Mouse (Mus musculus) heart, adult 2 months (tissue): ENCODE data around the gene Barhl1. TPM values are rescaled to one million over a fixed set of nuclear protein-coding genes. Genes with fewer than 3 reads are reported as not detected.

Experiments used
- DNase-seq, 2 experiments: peaks; one replicate each; pipeline ENCODE4 v3.0.0; 2021
- H3K27ac ChIP-seq: fragments of 200-600 bp; 2 replicates; pipeline ENCODE4 v1.8.1; 2022
- H3K27me3 ChIP-seq: fragments of 200-500 bp; 2 replicates; pipeline ENCODE4 v1.6.1; 2012; ENCODE audit warnings: mild to moderate bottlenecking, low read length, inconsistent platforms, mixed read lengths; ENCODE audit not compliant: control insufficient read depth, insufficient read depth
- H3K36me3 ChIP-seq: fragments of 200-500 bp; 2 replicates; pipeline ENCODE4 v1.6.1; 2012; ENCODE audit warnings: low read length, inconsistent platforms; ENCODE audit not compliant: control insufficient read depth, insufficient read depth
- H3K4me1 ChIP-seq: fragments of 200-500 bp; 2 replicates; pipeline ENCODE4 v1.6.1; 2011; ENCODE audit warnings: low read length; ENCODE audit not compliant: control insufficient read depth, insufficient read depth
- H3K4me3 ChIP-seq: fragments of 200-600 bp; 2 replicates; pipeline ENCODE4 v1.8.1; 2022
- H3K79me2 ChIP-seq: fragments of 200-500 bp; replicated peaks from 2 replicates; pipeline ENCODE4 v1.6.1; 2012; ENCODE audit warnings: mild to moderate bottlenecking, inconsistent platforms, low read length, moderate library complexity, mixed read lengths; ENCODE audit not compliant: control insufficient read depth, insufficient read depth
- H3K9ac ChIP-seq: fragments of 200-500 bp; 2 replicates; pipeline ENCODE4 v1.6.1; 2012; ENCODE audit warnings: low read depth, mild to moderate bottlenecking, control low read depth, inconsistent platforms, low read length, mixed read lengths
- CTCF ChIP-seq: fragments of 200-600 bp; IDR thresholded peaks from 2 replicates; pipeline ENCODE4 v1.8.1; 2022; ENCODE audit warnings: antibody characterized with exemption, mild to moderate bottlenecking, moderate library complexity
- EP300 ChIP-seq: fragments of 200-500 bp; IDR thresholded peaks from 2 replicates; pipeline ENCODE4 v1.6.1; 2011; ENCODE audit warnings: low read depth, low read length, control low read depth; ENCODE audit not compliant: insufficient read depth
- POLR2A ChIP-seq: fragments of 200-500 bp; IDR thresholded peaks from 2 replicates; pipeline ENCODE4 v1.6.1; 2011; ENCODE audit warnings: mild to moderate bottlenecking, low read depth, low read length, control low read depth; ENCODE audit not compliant: insufficient read depth
- WGBS: fragments of 180-500 bp; shearing (Covaris S2); methylation state at CpG from one replicate; pipeline ENCODE4 v1.1.7; 2018; 5-methylcytosine and 5-hydroxymethylcytosine counted together
- intact Hi-C: fragments of 180-260 bp; cut with DNase I; formaldehyde crosslinking; loops from one replicate; pipeline ENCODE4 v1.15.1; 2025
- polyA plus RNA-seq: library from polyadenylated mRNA; depleted of rRNA; stranded (reverse); fragments of >200 nt; gene quantifications from 2 replicates; pipeline ENCODE4 v1.2.3, GENCODE M21; 2012
- total RNA-seq, 2 experiments: library from RNA; stranded (reverse); gene quantifications; 2 replicates each; pipeline ENCODE4 v1.2.3; 2021

Barhl1 gene
- total and polyA plus RNA-seq, 3 experiments = not detected

- H3K4me1 ChIP-seq = no peaks in the 10 kb centered on the region; the same call in 1 of the 2 replicates
- no peak for TF ChIP-seq EP300
- no peak for TF ChIP-seq CTCF
- no peak for TF ChIP-seq POLR2A
- no peak overlapping the region for H3K9ac ChIP-seq
- intact Hi-C loops = no loop called here
- peak overlapping the region; percentile 23 for H3K4me3 ChIP-seq
- no peaks in the 10 kb centered on the region for H3K36me3 ChIP-seq
- no peak for DNase-seq
- no peak overlapping the region for H3K27ac ChIP-seq
- no peaks in the 10 kb centered on the region for H3K79me2 ChIP-seq
- peaks cover 27% of the 10 kb centered on the region for H3K27me3 ChIP-seq
- WGBS = 2% methylated on average over 41 of the region's 41 CpGs
These were observed 7.2 kb downstream of the Barhl1 start for GRCm38 (mm10) chr2:28909186-28909817.

GRCm38 (mm10) chr2:28908389-28909153, 7.9 kb downstream of the Barhl1 start:
- peak overlapping the region; percentile 49 for H3K9ac ChIP-seq
- H3K79me2 ChIP-seq = no peaks in the 10 kb centered on the region
- peak overlapping the region; percentile 23 for H3K4me3 ChIP-seq
- 2% methylated on average over 38 of the region's 39 CpGs for WGBS
- DNase-seq = peak in 1 of 2 experiments; percentile 47
- peaks cover 27% of the 10 kb centered on the region for H3K27me3 ChIP-seq
- no peaks in the 10 kb centered on the region for H3K36me3 ChIP-seq
- no peak overlapping the region for H3K27ac ChIP-seq
- TF ChIP-seq EP300 (no peak), POLR2A (no peak), CTCF (no peak)
- H3K4me1 ChIP-seq = no peaks in the 10 kb centered on the region; the same call in 1 of the 2 replicates
- intact Hi-C loops = no loop called here

- intact Hi-C loops = no loop called here
- no peaks in the 10 kb centered on the region for H3K36me3 ChIP-seq
- no peaks in the 10 kb centered on the region; the same call in 1 of the 2 replicates for H3K4me1 ChIP-seq
- no peak overlapping the region for H3K27ac ChIP-seq
- peak overlapping the region; percentile 23; the same call in 1 of the 2 replicates for H3K4me3 ChIP-seq
- no peak overlapping the region; the same call in 1 of the 2 replicates for H3K9ac ChIP-seq
- no peak for DNase-seq
- 37% methylated on average over 10 of the region's 10 CpGs for WGBS
- peaks cover 27% of the 10 kb centered on the region for H3K27me3 ChIP-seq
- TF ChIP-seq CTCF = no peak
- TF ChIP-seq EP300 = no peak
- TF ChIP-seq POLR2A = no peak
- no peaks in the 10 kb centered on the region for H3K79me2 ChIP-seq
These were observed 8.6 kb downstream of the Barhl1 start for GRCm38 (mm10) chr2:28907691-28908388.

GRCm38 (mm10) chr2:28905561-28905960, 10.9 kb downstream of the Barhl1 start:
- H3K79me2 ChIP-seq = no peaks in the 10 kb centered on the region
- no peak for TF ChIP-seq POLR2A
- TF ChIP-seq EP300 = no peak
- TF ChIP-seq CTCF = no peak

GRCm38 (mm10) chr2:28904786-28905185, 11.7 kb downstream of the Barhl1 start:
- intact Hi-C loops = no loop called here
- Histone ChIP-seq H3K9ac (no peak overlapping the region), H3K27ac (no peak overlapping the region), H3K4me3 (no peak overlapping the region), H3K27me3 (peaks cover 10% of the 10 kb centered on the region), H3K79me2 (no peaks in the 10 kb centered on the region), H3K36me3 (no peaks in the 10 kb centered on the region), H3K4me1 (no peaks in the 10 kb centered on the region; the same call in 1 of the 2 replicates)
- TF ChIP-seq POLR2A (no peak), CTCF (no peak), EP300 (no peak)
- no peak for DNase-seq
- WGBS = 81% methylated on average over 9 of the region's 9 CpGs

More at GRCm38 (mm10) chr2:28905561-28905960, 10.9 kb downstream of the Barhl1 start:
- Histone ChIP-seq H3K27me3 (peaks cover 14% of the 10 kb centered on the region), H3K4me1 (no peaks in the 10 kb centered on the region; the same call in 1 of the 2 replicates), H3K9ac (no peak overlapping the region), H3K4me3 (no peak overlapping the region), H3K36me3 (no peaks in the 10 kb centered on the region), H3K27ac (no peak overlapping the region)
- WGBS = 82% methylated on average over 4 of the region's 4 CpGs
- intact Hi-C loops = no loop called here
- DNase-seq = no peak
